ENCODE assay signal across 21 mouse cellular contexts in genomic region chr2:115101501-115101900, GRCm38 (mm10).
DNase-seq lines count a peak whose midpoint lies in the region; ATAC-seq and TF ChIP-seq lines count a peak whose summit lies in the region.
"Had no signal": no experiment of that assay in that cellular context is flagged by ENCODE, and none has a peak within 500 bp of the region (broad histone marks: within the 10 kb centered on the region; RNA-seq: fewer than 3 reads in every experiment).

No protein-coding gene starts in this region.

- no peak for TF ChIP-seq CTCF in kidney, postnatal 0 days (IDR thresholded peaks at IDR 0.05; ENCODE audit: low read depth)
- TF ChIP-seq CTCF in lung, adult 2 months (IDR thresholded peaks at IDR 0.05; ENCODE audit: insufficient read depth, low read length), result no peak
- no peak for TF ChIP-seq CTCF in midbrain, postnatal 0 days (IDR thresholded peaks at IDR 0.05)

- no peak overlapping the region for H3K27ac ChIP-seq in kidney, postnatal 0 days
- no peak overlapping the region for H3K27ac ChIP-seq in kidney, embryonic 15.5 days
- H3K27ac ChIP-seq in lung, embryonic 16.5 days (ENCODE audit: low read length), result no peak overlapping the region
- H3K27ac ChIP-seq in midbrain, postnatal 0 days (ENCODE audit: low read depth, low read length), result no peak overlapping the region
- H3K27ac ChIP-seq: embryonic facial prominence, embryonic 12.5 days; forebrain, embryonic 15.5 days; heart, embryonic 10.5 days; heart, embryonic 15.5 days; hindbrain, embryonic 15.5 days had no signal

- no peaks in the 10 kb centered on the region for H3K27me3 ChIP-seq in kidney, postnatal 0 days (ENCODE audit: insufficient read depth, low read length)
- no peaks in the 10 kb centered on the region for H3K27me3 ChIP-seq in kidney, embryonic 15.5 days
- H3K27me3 ChIP-seq in lung, embryonic 16.5 days (ENCODE audit: control insufficient read depth, insufficient read depth, low read depth, low read length), result no peaks in the 10 kb centered on the region
- no peaks in the 10 kb centered on the region for H3K27me3 ChIP-seq in midbrain, postnatal 0 days (ENCODE audit: insufficient read depth, low read length)
- H3K27me3 ChIP-seq: embryonic facial prominence, embryonic 12.5 days; forebrain, embryonic 15.5 days; heart, embryonic 15.5 days; hindbrain, embryonic 15.5 days had no signal

- H3K9ac ChIP-seq in kidney, postnatal 0 days (ENCODE audit: low read depth, low read length), result no peak overlapping the region
- H3K9ac ChIP-seq in kidney, embryonic 15.5 days, result no peak overlapping the region
- H3K9ac ChIP-seq in lung, embryonic 16.5 days (ENCODE audit: low read length), result no peak overlapping the region
- no peak overlapping the region for H3K9ac ChIP-seq in midbrain, postnatal 0 days (replicated peaks; ENCODE audit: low read length, poor library complexity, severe bottlenecking)
- H3K9ac ChIP-seq: embryonic facial prominence, embryonic 12.5 days; forebrain, embryonic 15.5 days; heart, embryonic 15.5 days; hindbrain, embryonic 15.5 days had no signal

- H3K36me3 ChIP-seq in kidney, postnatal 0 days (ENCODE audit: insufficient read depth, low read length), result no peaks in the 10 kb centered on the region
- no peaks in the 10 kb centered on the region for H3K36me3 ChIP-seq in kidney, embryonic 15.5 days
- H3K36me3 ChIP-seq in lung, embryonic 16.5 days (ENCODE audit: control insufficient read depth, insufficient read depth, low read length), result no peaks in the 10 kb centered on the region
- H3K36me3 ChIP-seq in midbrain, postnatal 0 days (ENCODE audit: insufficient read depth, low read length), result no peaks in the 10 kb centered on the region
- H3K36me3 ChIP-seq: embryonic facial prominence, embryonic 12.5 days; forebrain, embryonic 15.5 days; heart, embryonic 10.5 days; heart, embryonic 15.5 days; hindbrain, embryonic 15.5 days had no signal

- no peak for TF ChIP-seq POLR2A in lung, adult 2 months (IDR thresholded peaks at IDR 0.05; ENCODE audit: borderline replicate concordance, extremely low read depth, low read depth, low read length)

- H3K4me3 ChIP-seq in kidney, postnatal 0 days (replicated peaks; ENCODE audit: low read depth, low read length), result no peak overlapping the region
- H3K4me3 ChIP-seq in kidney, embryonic 15.5 days (replicated peaks), result no peak overlapping the region
- no peak overlapping the region for H3K4me3 ChIP-seq in lung, embryonic 16.5 days (ENCODE audit: low read length)
- no peak overlapping the region for H3K4me3 ChIP-seq in lung, adult 2 months (replicated peaks; ENCODE audit: extremely low read depth, low read depth, low read length)
- no peak overlapping the region for H3K4me3 ChIP-seq in midbrain, postnatal 0 days (ENCODE audit: low read depth, low read length)
- H3K4me3 ChIP-seq: embryonic facial prominence, embryonic 12.5 days; forebrain, embryonic 15.5 days; heart, embryonic 10.5 days; heart, embryonic 15.5 days; hindbrain, embryonic 15.5 days had no signal

- no peak overlapping the region for H3K4me2 ChIP-seq in kidney, postnatal 0 days (ENCODE audit: low read length)
- no peak overlapping the region for H3K4me2 ChIP-seq in kidney, embryonic 15.5 days
- no peak overlapping the region for H3K4me2 ChIP-seq in lung, embryonic 16.5 days (ENCODE audit: low read depth, low read length)
- H3K4me2 ChIP-seq in midbrain, postnatal 0 days (ENCODE audit: low read depth, low read length, poor library complexity, severe bottlenecking), result no peak overlapping the region
- H3K4me2 ChIP-seq: embryonic facial prominence, embryonic 12.5 days; forebrain, embryonic 15.5 days; heart, embryonic 15.5 days; hindbrain, embryonic 15.5 days had no signal

- no peaks in the 10 kb centered on the region for H3K4me1 ChIP-seq in kidney, postnatal 0 days (replicated peaks; ENCODE audit: insufficient read depth, low read length)
- no peaks in the 10 kb centered on the region for H3K4me1 ChIP-seq in kidney, embryonic 15.5 days
- no peaks in the 10 kb centered on the region for H3K4me1 ChIP-seq in lung, embryonic 16.5 days (replicated peaks; ENCODE audit: control insufficient read depth, insufficient read depth, low read length)
- no peaks in the 10 kb centered on the region for H3K4me1 ChIP-seq in lung, adult 2 months (ENCODE audit: control insufficient read depth, insufficient read depth, low read length)
- no peaks in the 10 kb centered on the region for H3K4me1 ChIP-seq in midbrain, postnatal 0 days (ENCODE audit: insufficient read depth, low read length)
- H3K4me1 ChIP-seq: embryonic facial prominence, embryonic 12.5 days; forebrain, embryonic 15.5 days; heart, embryonic 10.5 days; heart, embryonic 15.5 days; hindbrain, embryonic 15.5 days had no signal

- ATAC-seq in kidney, postnatal 0 days (replicated peaks; ENCODE audit: low FRiP score, low read depth), result no peak
- no peak for ATAC-seq in kidney, embryonic 15.5 days (replicated peaks; ENCODE audit: low FRiP score)
- peak; percentile 28; the same call in 1 of the 2 replicates for ATAC-seq in lung, embryonic 16.5 days (ENCODE audit: low read depth)
- ATAC-seq in midbrain, postnatal 0 days (ENCODE audit: low FRiP score), result no peak
- ATAC-seq: activated CD4-positive, CD25-positive, alpha-beta regulatory T cell, adult 4 months; forebrain, embryonic 15.5 days; Patski had no signal

- intact Hi-C loops in heart, postnatal 14 days (cut with DNase I), result no loop called here

- 67% methylated on average over 3 of the region's 3 CpGs for WGBS in kidney, postnatal 0 days
- 73% methylated on average over 3 of the region's 3 CpGs for WGBS in kidney, embryonic 15.5 days
- WGBS in lung, embryonic 16.5 days, result 63% methylated on average over 3 of the region's 3 CpGs
- 45% methylated on average over 3 of the region's 3 CpGs for WGBS in lung, adult 2 months
- 87% methylated on average over 3 of the region's 3 CpGs for WGBS in midbrain, postnatal 0 days

- H3K9me3 ChIP-seq in kidney, postnatal 0 days (replicated peaks; ENCODE audit: low read length), result no peaks in the 10 kb centered on the region
- H3K9me3 ChIP-seq in kidney, embryonic 15.5 days (replicated peaks), result no peaks in the 10 kb centered on the region
- no peaks in the 10 kb centered on the region for H3K9me3 ChIP-seq in lung, embryonic 16.5 days (ENCODE audit: control insufficient read depth, low read length)
- H3K9me3 ChIP-seq in midbrain, postnatal 0 days (ENCODE audit: low read length), result no peaks in the 10 kb centered on the region
- H3K9me3 ChIP-seq: embryonic facial prominence, embryonic 12.5 days; forebrain, embryonic 15.5 days; heart, embryonic 10.5 days; heart, embryonic 15.5 days; hindbrain, embryonic 15.5 days had no signal

- DNase-seq in heart, adult 8-10 months (ENCODE audit: low spot score), result peak; percentile 12
- DNase-seq in heart, postnatal 14 days, result no peak
- peak; percentile 49 for DNase-seq in kidney, postnatal 0 days (ENCODE audit: low spot score)
- DNase-seq in lung, adult 2 months, result no peak
- no peak for DNase-seq in midbrain, postnatal 0 days (ENCODE audit: low spot score)
- DNase-seq: adrenal gland, postnatal 14 days; cerebellum, adult 11-12 months; cerebellum, adult 9-10 months; cerebellum, postnatal 25 days; gastrocnemius, postnatal 36 days; heart, adult 11 months; heart, postnatal 36 days had no signal

Comparison
In these comparisons a context has a peak if more than half of its experiments do, and no peak if none do; other contexts are left out.
1. DNase-seq: peak in heart, adult 8-10 months (single experiment) and kidney, postnatal 0 days (single experiment); none in heart, postnatal 14 days (0 of 2), lung, adult 2 months (single experiment) and midbrain, postnatal 0 days (single experiment).